Comparison of ENCODE assay signal across 18 mouse cellular contexts in genomic region chr11:17442133-17442532, GRCm38 (mm10).
"Had no signal": no experiment of that assay in that cellular context is flagged by ENCODE, and none has a peak within 500 bp of the region (broad histone marks: within the 10 kb centered on the region; RNA-seq: fewer than 3 reads in every experiment).

No protein-coding gene starts in this region.

- H3K27ac ChIP-seq: lung, embryonic 15.5 days; macrophage; midbrain, embryonic 13.5 days; midbrain, embryonic 15.5 days; neural tube, embryonic 12.5 days; stomach, embryonic 15.5 days; stomach, postnatal 0 days had no signal

- H3K9ac ChIP-seq: liver, postnatal 0 days; lung, embryonic 15.5 days; midbrain, embryonic 13.5 days; midbrain, embryonic 15.5 days; neural tube, embryonic 12.5 days; stomach, embryonic 15.5 days had no signal

- DNase-seq: liver, postnatal 0 days; lung, adult 2 months; lung, postnatal 14 days; lung, postnatal 36 days; right cerebral cortex, postnatal 14 days; thymus, adult 2 months; thymus, postnatal 25 days; thymus, postnatal 4 days had no signal

- H3K36me3 ChIP-seq: lung, embryonic 15.5 days; midbrain, embryonic 13.5 days; midbrain, embryonic 15.5 days; neural tube, embryonic 12.5 days; stomach, embryonic 15.5 days had no signal

- H3K27me3 ChIP-seq: lung, embryonic 15.5 days; megakaryocyte, embryonic 14.5 days; midbrain, embryonic 13.5 days; midbrain, embryonic 15.5 days; neural tube, embryonic 12.5 days; stomach, embryonic 15.5 days had no signal

- H3K4me1 ChIP-seq: lung, embryonic 15.5 days; megakaryocyte, embryonic 14.5 days; midbrain, embryonic 13.5 days; midbrain, embryonic 15.5 days; neural tube, embryonic 12.5 days; stomach, embryonic 15.5 days had no signal

- ATAC-seq: liver, postnatal 0 days; lung, postnatal 0 days; midbrain, embryonic 15.5 days had no signal

- H3K4me2 ChIP-seq: lung, embryonic 15.5 days; midbrain, embryonic 11.5 days; midbrain, embryonic 13.5 days; midbrain, embryonic 15.5 days; neural tube, embryonic 12.5 days; stomach, embryonic 15.5 days had no signal

- H3K4me3 ChIP-seq: lung, embryonic 15.5 days; megakaryocyte, embryonic 14.5 days; midbrain, embryonic 13.5 days; midbrain, embryonic 15.5 days; neural tube, embryonic 12.5 days; stomach, embryonic 15.5 days had no signal

- H3K9me3 ChIP-seq: lung, embryonic 15.5 days; megakaryocyte, embryonic 14.5 days; midbrain, embryonic 13.5 days; midbrain, embryonic 15.5 days; neural tube, embryonic 12.5 days; stomach, embryonic 15.5 days had no signal
